Mouse (Mus musculus) kidney, adult 2 months (tissue): Measurements from ENCODE around the gene Atxn1l.

Experiments used
- CTCF ChIP-seq: fragments of 200-500 bp; conservative IDR thresholded peaks from 2 replicates; pipeline ENCODE4 v1.5.1; 2011; ENCODE audit warnings: low read depth, mild to moderate bottlenecking, control low read depth, low read length, moderate library complexity, mixed read lengths; ENCODE audit not compliant: insufficient read depth, insufficient read length
- POLR2A ChIP-seq: fragments of 200-500 bp; IDR thresholded peaks from one replicate; pipeline ENCODE4 v1.6.1; 2011; ENCODE audit warnings: low read depth, low read length, control low read depth

GRCm38 (mm10) chr8:109714961-109715360 lies 22.6 kb downstream of the Atxn1l start:
- no peak for TF ChIP-seq CTCF
- no peak for TF ChIP-seq POLR2A
